Mouse (Mus musculus) limb, embryonic 10.5 days (tissue): ENCODE results near the gene Ttll3. TPM values are rescaled to one million over a fixed set of nuclear protein-coding genes. Genes with fewer than 3 reads are reported as not detected.
A peak's percentile ranks its signal among the peaks of the same experiment; 100 is the strongest.

Experiments
- DNase-seq: peaks from one replicate; pipeline ENCODE4 v3.0.0-alpha.2; 2017; ENCODE audit warnings: low spot score
- H3K27ac ChIP-seq: fragments of 300-500 bp; sonication (generic); 2 replicates; pipeline ENCODE4 v1.5.1; 2016; ENCODE audit warnings: mild to moderate bottlenecking
- H3K27me3 ChIP-seq: fragments of 300-500 bp; sonication (generic); 2 replicates; pipeline ENCODE4 v1.6.1; 2016; ENCODE audit warnings: low read depth, mild to moderate bottlenecking; ENCODE audit not compliant: poor library complexity, severe bottlenecking
- H3K36me3 ChIP-seq: fragments of 300-500 bp; sonication (generic); 2 replicates; pipeline ENCODE4 v1.6.1; 2016; ENCODE audit warnings: mild to moderate bottlenecking, moderate library complexity
- H3K4me1 ChIP-seq: fragments of 300-500 bp; sonication (generic); 2 replicates; pipeline ENCODE4 v1.6.1; 2016
- H3K4me3 ChIP-seq: fragments of 300-500 bp; sonication (generic); 2 replicates; pipeline ENCODE4 v1.5.1; 2016; ENCODE audit warnings: mild to moderate bottlenecking, moderate library complexity
- H3K9me3 ChIP-seq: fragments of 300-500 bp; sonication (generic); replicated peaks from 2 replicates; pipeline ENCODE4 v1.6.1; 2016; ENCODE audit warnings: mild to moderate bottlenecking
- WGBS: fragments of 180-500 bp; shearing (Covaris S2); methylation state at CpG from one replicate; pipeline ENCODE4 v1.1.7; 2016; 5-methylcytosine and 5-hydroxymethylcytosine counted together
- polyA plus RNA-seq: library from polyadenylated mRNA; unstranded; fragments of >200 nt; fragmentation: Nextera tagmentation; extraction: Ambion mirVana; gene quantifications from 2 replicates; pipeline ENCODE4 v1.2.1, GENCODE M21; 2016

Ttll3 gene
- polyA plus RNA-seq, 1 experiment from 2014 or later = 4.1 TPM

DNA sequence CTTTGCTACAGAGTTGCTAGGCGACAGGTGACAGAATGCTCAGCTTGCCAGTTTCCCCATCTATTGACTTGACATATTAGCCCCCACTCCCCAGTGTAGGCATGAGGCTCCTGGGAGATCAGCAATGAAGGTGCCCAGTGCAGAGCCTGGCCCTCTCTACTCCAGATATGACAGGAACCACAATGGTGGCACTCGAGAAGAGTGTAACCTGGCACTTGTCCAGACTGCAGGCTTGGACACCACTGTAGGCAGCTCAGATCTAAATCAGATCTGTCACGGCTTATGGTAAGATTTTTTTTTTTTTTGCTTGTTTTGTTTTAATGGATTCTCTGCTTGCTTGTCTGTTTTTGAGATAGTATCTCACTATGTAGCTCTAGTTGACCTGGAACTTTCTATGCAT is 44.6 kb downstream of the Ttll3 start:
- no peaks in the 10 kb centered on the region for H3K36me3 ChIP-seq
- no peak overlapping the region for H3K27ac ChIP-seq
- 86% methylated on average over 3 of the region's 3 CpGs for WGBS
- 0 out of 2 replicates have a peak, but pooled peaks cover 5% of the 10 kb centered on the region for H3K4me1 ChIP-seq
- DNase-seq = no peak
- no peaks in the 10 kb centered on the region for H3K9me3 ChIP-seq
- no peak overlapping the region for H3K4me3 ChIP-seq
- H3K27me3 ChIP-seq = no peaks in the 10 kb centered on the region

DNA sequence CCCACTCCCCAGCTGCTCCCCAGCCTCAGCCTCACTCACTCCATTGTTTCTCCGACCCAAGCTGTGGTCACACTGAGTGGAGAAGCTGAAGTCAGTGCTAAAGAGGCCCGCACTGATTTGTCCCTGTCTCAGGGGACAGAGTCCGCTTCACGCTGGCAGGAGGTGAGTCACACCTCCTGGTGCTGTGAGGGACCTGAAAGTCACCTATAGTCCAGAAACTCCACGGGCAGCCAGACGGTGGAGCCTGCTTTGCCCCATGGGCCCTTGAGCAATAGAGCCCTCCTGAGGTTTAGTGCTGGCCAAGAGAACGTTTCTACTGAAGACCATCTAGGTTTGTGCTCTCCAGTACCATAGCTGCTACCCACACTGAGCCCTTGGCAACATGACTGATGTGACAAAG is 45.6 kb downstream of the Ttll3 start:
- no peaks in the 10 kb centered on the region for H3K36me3 ChIP-seq
- no peak overlapping the region for H3K4me3 ChIP-seq
- H3K9me3 ChIP-seq = no peaks in the 10 kb centered on the region
- H3K27ac ChIP-seq = no peak overlapping the region
- H3K4me1 ChIP-seq = 0 out of 2 replicates have a peak, but pooled peaks cover 5% of the 10 kb centered on the region
- WGBS = 72% methylated on average over 7 of the region's 7 CpGs
- DNase-seq = no peak
- H3K27me3 ChIP-seq = no peaks in the 10 kb centered on the region

DNA sequence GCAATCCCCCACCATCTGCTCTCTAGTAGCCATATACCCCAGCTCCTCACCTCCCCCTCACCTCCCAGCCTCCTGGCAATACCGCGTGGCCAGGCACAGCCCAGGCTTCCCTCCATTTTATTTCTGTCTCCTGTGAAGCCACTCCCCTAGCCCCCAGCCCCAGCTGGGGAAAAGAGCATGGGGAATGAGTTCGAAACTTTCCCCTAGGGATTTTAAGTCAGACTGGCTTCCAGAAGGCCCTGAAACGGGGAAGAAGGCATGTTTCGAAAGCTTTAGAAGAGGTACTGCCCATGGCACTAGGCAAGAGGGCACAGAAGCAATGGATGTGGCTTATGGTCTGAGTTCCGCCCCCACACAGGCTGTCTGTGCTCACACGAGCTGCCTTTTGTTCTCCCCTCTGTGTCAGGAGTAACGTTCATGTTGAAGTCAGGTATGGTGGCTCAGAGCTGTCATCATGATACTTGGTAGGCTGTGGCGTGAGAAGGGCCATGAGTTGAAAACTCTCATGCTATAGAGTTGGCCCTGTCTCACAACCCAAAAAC is 46.7 kb downstream of the Ttll3 start, which contains the start of gene Cidec:
Gene Cidec (minus strand): TSS at position 97 of the 542 bp plus-strand sequence.
- 81% methylated on average over 9 of the region's 9 CpGs for WGBS
- Histone ChIP-seq H3K36me3 (no peaks in the 10 kb centered on the region), H3K27ac (no peak within 1 kb of the TSS), H3K4me3 (no peak within 1 kb of the TSS), H3K9me3 (no peaks in the 10 kb centered on the region), H3K4me1 (0 out of 2 replicates have a peak, but pooled peaks cover 5% of the 10 kb centered on the region), H3K27me3 (no peaks in the 10 kb centered on the region)
- DNase-seq = no peak

DNA sequence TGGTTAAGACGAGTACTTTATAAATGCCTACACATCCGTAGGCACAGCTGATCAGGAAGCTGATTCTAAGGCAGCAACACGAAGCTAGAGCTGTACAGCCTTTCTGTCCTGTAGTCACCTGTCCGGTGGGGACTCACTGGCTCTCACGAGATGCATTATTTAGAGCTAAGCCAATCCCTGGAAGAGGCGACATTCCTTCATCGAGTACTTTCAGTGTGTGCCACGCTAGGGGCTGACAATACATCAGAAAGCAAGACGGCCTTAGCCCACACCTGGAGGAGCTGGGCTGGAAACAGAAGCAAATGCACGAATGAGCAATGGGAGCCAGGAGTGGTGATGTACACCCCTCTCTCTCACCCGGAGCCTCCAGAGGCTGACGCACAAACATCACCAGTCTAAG is 48.1 kb downstream of the Ttll3 start:
- H3K4me3 ChIP-seq = no peak overlapping the region
- H3K27ac ChIP-seq = no peak overlapping the region
- no peaks in the 10 kb centered on the region for H3K9me3 ChIP-seq
- no peaks in the 10 kb centered on the region for H3K36me3 ChIP-seq
- 80% methylated on average over 12 of the region's 12 CpGs for WGBS
- no peak for DNase-seq
- 0 out of 2 replicates have a peak, but pooled peaks cover 3% of the 10 kb centered on the region for H3K4me1 ChIP-seq
- H3K27me3 ChIP-seq = no peaks in the 10 kb centered on the region

DNA sequence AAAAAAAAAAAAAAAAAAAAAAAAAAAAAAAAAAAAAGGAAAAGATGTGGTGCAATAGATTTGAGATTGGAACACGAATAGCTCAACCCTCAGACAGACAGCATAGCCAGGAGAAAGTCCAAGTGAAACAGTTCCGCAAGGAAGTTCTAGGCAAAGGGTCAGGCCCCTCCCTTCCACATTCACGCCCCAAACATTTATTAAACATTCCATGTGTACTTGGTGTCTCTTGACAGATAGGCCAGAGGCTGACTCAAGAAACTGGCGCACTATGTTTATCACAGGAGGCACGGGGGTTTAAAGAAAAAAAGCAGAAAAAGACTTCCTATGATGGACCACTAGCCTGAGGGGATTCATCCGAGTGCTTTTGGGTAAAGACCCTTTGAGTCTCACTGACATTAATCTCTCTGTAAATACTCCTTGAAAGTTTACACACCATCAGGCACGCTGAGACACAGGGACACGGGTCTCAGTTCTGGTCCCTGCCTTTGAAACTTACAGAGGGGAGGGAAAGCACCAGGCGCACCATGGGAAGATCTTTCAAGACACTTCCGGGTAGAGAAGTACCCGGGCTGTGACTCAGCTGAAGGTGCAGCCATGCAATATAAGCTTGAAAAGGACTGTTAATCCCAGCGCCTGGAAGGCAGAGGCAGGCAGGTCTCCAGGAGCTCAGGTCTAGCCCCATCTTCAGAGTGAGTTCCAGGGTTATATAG is 49.8 kb downstream of the Ttll3 start:
- H3K4me1 ChIP-seq = peaks cover 9% of the 10 kb centered on the region
- no peak for DNase-seq
- no peaks in the 10 kb centered on the region for H3K9me3 ChIP-seq
- no peaks in the 10 kb centered on the region for H3K36me3 ChIP-seq
- no peak overlapping the region for H3K4me3 ChIP-seq
- WGBS = 67% methylated on average over 12 of the region's 12 CpGs
- H3K27me3 ChIP-seq = no peaks in the 10 kb centered on the region
- no peak overlapping the region for H3K27ac ChIP-seq

DNA sequence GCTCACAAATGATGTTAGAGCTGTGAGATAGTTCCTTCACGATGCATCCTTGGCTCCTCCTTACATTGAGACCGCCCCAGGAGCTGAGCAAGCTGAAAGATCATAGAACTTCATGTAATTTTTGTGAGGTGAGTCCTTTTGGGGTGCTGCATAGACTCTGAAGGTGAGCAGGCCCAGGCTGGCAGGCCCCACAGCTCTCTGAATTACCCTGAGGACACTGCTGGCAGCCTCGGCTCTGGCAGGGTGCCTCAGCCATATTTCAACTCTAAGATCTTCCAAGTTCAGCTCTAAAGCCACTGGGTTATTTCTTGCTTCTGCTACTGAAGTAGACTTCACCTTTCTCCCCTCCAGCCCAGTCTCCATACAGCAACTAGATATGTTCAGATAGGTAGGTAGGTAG is 51.6 kb downstream of the Ttll3 start:
- no peak overlapping the region for H3K27ac ChIP-seq
- no peak overlapping the region for H3K4me3 ChIP-seq

DNA sequence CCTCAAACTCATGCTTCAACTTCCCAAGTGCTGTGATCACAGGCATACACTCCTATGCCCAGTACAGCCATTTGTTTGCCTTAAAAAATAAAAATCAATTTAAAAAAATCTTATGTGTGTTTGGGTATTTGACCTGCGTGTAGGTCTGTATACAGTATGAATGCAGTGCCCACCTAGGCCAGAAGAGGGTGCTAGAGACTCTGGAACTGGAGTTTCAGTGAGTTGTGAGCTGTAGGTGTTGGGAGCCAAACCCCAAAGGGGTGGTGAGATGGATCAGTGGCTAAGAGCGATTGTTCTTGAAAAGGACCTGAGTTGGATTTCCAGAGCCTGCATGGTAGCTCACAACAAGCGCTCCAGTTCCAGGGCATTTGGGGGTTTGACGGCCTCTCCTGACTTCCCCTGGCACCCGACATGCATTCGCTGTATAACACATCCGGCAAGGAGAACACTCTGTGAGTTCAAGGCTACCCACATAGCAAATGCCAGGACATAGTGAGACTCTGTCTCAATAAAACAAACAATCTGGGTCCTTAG is 52.2 kb downstream of the Ttll3 start:
- H3K36me3 ChIP-seq = peaks cover 8% of the 10 kb centered on the region
- no peaks in the 10 kb centered on the region for H3K9me3 ChIP-seq
- H3K27me3 ChIP-seq = no peaks in the 10 kb centered on the region
- H3K27ac ChIP-seq = no peak overlapping the region
- H3K4me3 ChIP-seq = no peak overlapping the region
- WGBS = 59% methylated on average over 7 of the region's 7 CpGs
- peaks cover 9% of the 10 kb centered on the region for H3K4me1 ChIP-seq
- DNase-seq = peak; percentile 83

More for the DNA sequence above, 51.6 kb downstream of the Ttll3 start:
- H3K36me3 ChIP-seq = peaks cover 5% of the 10 kb centered on the region
- no peaks in the 10 kb centered on the region for H3K27me3 ChIP-seq
- H3K9me3 ChIP-seq = no peaks in the 10 kb centered on the region
- 87% methylated on average over 3 of the region's 3 CpGs for whole genome bisulfite sequencing
- peaks cover 9% of the 10 kb centered on the region for H3K4me1 ChIP-seq
- no peak for DNase-seq

DNA sequence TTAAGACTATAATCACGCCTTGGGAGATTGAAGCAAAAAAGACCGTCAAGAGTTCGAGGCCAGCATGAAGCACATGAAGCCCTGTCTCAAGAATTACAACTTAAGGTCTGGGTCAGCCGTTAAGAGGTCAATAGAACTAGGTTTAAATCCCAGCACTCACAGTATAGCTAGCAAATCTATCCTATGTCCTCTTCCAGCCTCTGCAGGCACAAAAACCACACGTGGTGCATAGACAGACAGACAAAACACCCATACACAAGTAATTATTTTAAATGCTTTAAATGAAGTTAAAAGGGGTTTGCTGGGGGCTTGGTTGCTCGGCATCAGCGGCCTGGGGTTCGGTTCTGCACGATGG is 53.0 kb downstream of the Ttll3 start:
- Histone ChIP-seq H3K27ac (peak overlapping the region; percentile 92), H3K36me3 (peaks cover 17% of the 10 kb centered on the region), H3K9me3 (no peaks in the 10 kb centered on the region), H3K4me1 (peaks cover 9% of the 10 kb centered on the region), H3K27me3 (no peaks in the 10 kb centered on the region), H3K4me3 (peak overlapping the region; percentile 96)
- no peak for DNase-seq
- 44% methylated on average over 9 of the region's 9 CpGs for WGBS

DNA sequence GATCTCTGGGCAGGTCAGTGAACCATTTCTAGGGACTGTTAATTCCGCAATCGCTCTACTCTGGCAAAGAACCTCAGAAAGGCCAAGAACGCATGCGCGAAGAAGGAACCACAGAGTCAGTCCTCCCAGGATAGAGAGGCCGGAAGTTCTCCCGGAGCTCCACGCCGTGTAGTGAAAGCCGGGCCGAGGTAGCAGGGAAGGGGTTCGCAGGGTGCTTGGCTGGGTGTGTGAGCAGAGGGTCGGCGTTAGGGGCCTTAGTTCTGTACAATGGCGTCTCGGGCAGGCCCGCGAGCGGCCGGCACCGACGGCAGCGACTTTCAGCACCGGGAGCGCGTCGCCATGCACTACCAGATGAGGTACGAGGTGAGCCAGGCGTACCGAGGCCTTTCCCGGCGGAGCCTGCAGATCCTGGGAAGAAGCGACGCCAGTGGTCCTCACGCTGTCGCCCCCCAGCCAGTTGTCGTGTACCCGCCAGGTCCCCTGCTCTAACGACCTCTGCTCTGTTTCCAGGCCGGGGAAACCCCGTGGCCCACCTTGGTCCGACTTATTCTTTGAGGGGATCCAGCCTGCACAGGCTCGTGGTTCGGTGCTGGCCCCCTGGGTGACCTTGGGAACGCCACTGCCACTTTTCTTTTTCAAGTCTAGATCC is 53.5 kb downstream of the Ttll3 start, which contains the start of gene Jagn1:
Gene Jagn1 (plus strand): TSS at position 128 of the 649 bp plus-strand sequence.
- DNase-seq = peak; percentile 95
- Histone ChIP-seq H3K27ac (peak within 1 kb of the TSS; percentile 92), H3K9me3 (no peaks in the 10 kb centered on the region), H3K36me3 (peaks cover 22% of the 10 kb centered on the region), H3K27me3 (no peaks in the 10 kb centered on the region), H3K4me1 (peaks cover 9% of the 10 kb centered on the region), H3K4me3 (peak within 1 kb of the TSS; percentile 96)
- WGBS = under 1% methylated on average over 45 of the region's 45 CpGs

DNA sequence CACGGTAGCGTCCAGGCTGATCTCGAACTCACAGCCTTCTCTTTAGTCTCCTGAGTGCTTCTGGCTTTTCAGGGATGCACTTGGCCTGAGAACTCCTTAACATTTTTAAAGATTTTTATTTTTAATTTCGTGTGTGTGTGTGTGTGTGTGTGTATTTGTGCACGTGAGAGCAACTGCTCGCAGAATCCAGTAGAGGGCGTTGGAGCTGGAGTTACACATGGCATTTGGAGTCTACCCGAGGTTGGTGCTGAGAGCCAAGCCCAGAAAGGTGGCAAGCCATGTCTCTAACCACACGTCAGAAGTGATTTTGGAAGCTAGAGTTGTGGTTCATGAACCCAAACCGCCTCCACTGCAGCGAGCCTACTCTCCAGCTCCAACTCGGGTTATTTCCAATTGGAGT is 54.0 kb downstream of the Ttll3 start:
- Histone ChIP-seq H3K27me3 (no peaks in the 10 kb centered on the region), H3K36me3 (peaks cover 27% of the 10 kb centered on the region), H3K27ac (peak overlapping the region; percentile 92), H3K9me3 (no peaks in the 10 kb centered on the region), H3K4me3 (peak overlapping the region; percentile 96), H3K4me1 (peaks cover 9% of the 10 kb centered on the region)
- WGBS = 48% methylated on average over 12 of the region's 12 CpGs
- DNase-seq = no peak

DNA sequence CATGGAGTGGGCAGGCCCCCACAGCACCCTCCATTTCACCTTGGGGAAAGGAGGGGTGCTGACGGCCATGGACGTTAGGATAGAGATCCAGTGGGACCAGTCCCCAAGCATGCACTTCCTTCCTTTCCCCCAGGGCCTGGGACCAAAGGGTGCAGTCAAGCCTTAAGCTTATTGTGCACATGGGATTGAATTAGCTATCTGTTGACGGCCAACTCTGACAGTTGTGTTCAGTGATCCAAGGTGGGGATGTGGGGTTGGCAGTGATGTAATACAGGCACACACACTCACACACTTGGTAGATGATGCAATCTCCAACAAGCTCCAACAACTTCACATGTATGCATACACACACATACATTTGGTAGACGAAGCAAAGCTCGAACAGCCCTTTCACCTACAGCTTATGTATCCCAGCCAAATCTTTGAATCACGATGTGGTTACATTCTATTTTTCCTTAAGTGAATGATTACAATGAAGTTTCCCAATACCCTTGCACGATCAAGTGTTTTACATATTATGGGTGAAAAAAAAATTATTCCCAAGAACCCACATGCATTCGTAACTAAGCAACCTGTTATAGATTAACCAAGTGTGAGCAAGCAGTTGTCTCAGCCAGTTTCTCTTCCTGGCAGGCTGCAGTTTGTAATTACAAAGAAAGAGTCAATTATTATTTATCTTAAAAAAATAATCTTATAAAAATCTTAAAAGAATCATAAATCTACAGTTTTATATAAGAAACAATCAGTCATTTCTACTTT is 55.3 kb downstream of the Ttll3 start:
- no peak overlapping the region for H3K27ac ChIP-seq
- H3K4me3 ChIP-seq = no peak overlapping the region
- WGBS = 87% methylated on average over 8 of the region's 8 CpGs
- H3K27me3 ChIP-seq = no peaks in the 10 kb centered on the region
- H3K36me3 ChIP-seq = peaks cover 39% of the 10 kb centered on the region
- peaks cover 9% of the 10 kb centered on the region for H3K4me1 ChIP-seq
- no peak for DNase-seq
- no peaks in the 10 kb centered on the region for H3K9me3 ChIP-seq

DNA sequence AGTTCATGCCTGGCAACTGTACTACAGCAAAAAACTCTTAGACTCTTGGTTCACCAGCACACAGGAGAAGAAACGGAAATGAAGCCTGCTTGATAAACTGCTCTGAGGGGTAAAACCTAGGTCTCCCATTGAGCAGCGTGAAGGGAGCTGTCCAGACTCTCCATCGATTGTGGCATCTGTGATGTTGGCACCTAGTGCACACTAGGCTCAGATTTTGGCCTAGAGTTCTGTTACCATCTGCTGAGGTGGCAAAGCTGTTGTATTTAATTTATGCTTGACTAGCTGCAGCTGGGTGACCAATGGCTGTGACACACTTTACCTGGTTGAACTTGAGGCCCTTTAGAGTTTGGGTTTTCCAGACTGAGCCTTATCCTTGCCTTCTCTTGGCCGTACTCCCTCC is 58.6 kb downstream of the Ttll3 start:
- Histone ChIP-seq H3K27me3 (no peaks in the 10 kb centered on the region), H3K9me3 (no peaks in the 10 kb centered on the region), H3K4me3 (no peak overlapping the region), H3K4me1 (peaks cover 9% of the 10 kb centered on the region), H3K36me3 (peaks cover 42% of the 10 kb centered on the region), H3K27ac (no peak overlapping the region)
- WGBS = 98% methylated on average over 4 of the region's 4 CpGs
- DNase-seq = no peak
